Mouse (Mus musculus): Measurements from ENCODE around the gene Nol8. TPM values are rescaled to one million over a fixed set of nuclear protein-coding genes. Genes with fewer than 3 reads are reported as not detected.

Nol8 gene
- total RNA-seq (2021) = 10 to 100 TPM; 13.7 to 15.5 TPM
- long read RNA-seq, experiment 1, full-length matches to known transcripts = 1 of 3 reads
- long read RNA-seq, experiment 1, partial matches to known transcripts = 1 of 3 reads
- long read RNA-seq, experiment 1, other reads (novel, unspliced or antisense) = 1 of 3 reads
- long read RNA-seq, experiment 2, full-length matches to known transcripts = 5 of 8 reads
- long read RNA-seq, experiment 2, partial matches to known transcripts = 2 of 8 reads
- long read RNA-seq, experiment 2, other reads (novel, unspliced or antisense) = 1 of 8 reads

DNA sequence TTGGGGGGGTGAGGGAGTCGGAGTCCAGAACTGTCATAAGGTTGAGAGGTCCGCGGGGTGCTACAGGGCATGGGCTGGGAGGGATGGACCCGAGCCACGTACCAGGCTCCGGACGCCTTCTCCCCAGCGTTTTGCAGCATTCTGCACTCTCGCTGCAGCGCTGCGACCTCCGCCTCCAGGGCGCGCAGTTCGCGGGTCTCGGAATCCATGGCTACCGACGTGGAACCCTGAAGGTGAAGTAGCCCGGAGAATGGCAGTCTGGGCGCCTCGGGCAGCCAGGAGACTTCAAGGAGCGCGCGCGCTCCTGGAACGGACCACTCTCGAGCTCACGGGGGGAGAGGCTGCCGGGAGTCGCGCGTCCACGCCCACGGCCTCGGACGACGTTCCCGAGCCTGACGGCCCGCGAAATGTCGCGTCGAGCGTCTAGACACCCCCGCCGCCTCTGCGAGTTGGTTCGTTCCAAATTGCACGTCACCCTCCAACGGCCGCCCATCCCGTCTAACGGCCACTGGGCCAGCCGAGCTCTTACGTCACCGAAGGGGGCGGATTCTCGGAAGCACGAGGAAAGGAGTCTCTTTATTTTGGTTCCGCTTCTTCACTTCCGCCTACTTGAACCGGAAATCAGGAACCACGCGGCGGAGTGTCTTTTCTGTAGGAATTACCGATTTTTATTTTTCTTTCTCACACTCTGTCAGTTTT, at the start of gene Nol8, which contains the start of gene Cenpp:
Nol8 (plus strand) TSS at position 598 of the 699 bp plus-strand sequence.
Cenpp (minus strand) TSS at position 305 of the 699 bp plus-strand sequence.
- DNase-seq (ENCODE audit: low spot score) = peak; percentile 99

DNA sequence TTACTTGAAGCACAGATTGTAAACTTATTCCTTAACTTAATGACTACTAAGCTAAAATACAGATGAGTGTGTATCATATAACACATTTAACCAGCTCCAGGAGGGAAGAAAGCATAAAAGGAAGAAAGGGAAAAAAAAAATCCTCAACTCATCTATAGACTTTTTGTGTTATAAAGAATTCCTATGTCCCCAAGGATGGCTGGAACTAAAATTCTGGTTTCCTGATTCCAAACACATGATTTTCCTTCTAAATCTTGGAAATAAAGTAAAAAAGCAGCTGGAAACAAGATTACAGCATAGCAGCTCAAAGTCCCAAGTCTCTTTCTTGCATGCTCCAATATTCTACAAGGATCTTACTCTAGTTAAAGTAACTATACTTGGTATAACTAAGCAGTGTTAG, 49.3 kb upstream of the Nol8 start:
- no peak for DNase-seq (ENCODE audit: low spot score)

DNA sequence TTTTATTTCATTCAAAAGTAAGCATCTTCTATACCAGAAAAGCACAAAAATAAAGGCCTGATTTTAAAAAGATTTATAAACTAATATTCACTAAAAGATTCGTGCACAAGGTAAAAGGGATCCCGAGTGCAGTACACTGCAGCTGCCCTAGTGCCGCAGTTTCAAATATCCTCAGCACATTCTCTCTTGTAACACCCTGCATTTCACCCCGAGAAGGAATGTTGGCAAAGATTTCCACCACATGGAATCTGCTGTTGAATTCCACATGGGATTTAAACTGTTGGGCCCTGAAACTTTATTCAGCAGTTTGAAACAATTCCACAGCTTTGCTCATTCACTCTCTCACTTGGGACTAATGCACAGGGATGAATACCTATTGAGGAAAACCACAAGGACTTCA, 45.2 kb upstream of the Nol8 start, which contains the start of gene Ogn:
Ogn (plus strand) TSS at position 333 of the 400 bp plus-strand sequence.
- peak; percentile 66 for DNase-seq (ENCODE audit: low spot score)

DNA sequence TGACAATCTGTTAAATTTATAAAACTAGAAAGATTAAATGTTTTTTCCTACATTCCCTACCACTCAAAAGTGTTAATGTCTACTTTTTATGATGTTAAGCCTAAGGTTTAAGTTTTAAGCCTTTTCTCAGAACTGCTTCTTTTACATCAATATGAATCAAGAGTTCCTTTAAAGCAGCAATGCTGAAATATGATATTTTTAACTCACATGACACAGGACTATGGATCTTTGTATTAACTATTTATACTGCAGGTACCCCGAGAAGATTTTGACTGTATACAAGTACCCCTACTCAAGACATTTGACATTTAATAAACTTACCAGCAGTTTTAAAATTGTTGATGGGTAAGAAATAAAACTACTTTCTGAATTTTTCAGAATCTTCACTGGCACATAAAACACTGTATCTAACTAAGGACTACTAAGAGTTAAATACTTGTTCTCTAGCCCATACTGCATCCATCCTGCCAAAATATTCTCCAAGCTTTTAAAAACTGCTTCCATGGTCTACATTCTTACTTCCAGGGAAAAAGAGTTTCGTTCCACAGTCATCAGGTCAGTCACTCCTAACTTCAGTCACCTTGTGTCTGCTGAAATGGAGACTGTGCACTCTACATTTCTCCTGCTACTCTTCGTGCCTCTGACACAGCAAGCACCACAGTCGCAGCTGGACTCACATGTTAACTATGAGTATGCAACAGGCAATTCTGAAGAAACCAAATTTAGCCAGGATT, 44.1 kb upstream of the Nol8 start:
- no peak for DNase-seq (ENCODE audit: low spot score)

DNA sequence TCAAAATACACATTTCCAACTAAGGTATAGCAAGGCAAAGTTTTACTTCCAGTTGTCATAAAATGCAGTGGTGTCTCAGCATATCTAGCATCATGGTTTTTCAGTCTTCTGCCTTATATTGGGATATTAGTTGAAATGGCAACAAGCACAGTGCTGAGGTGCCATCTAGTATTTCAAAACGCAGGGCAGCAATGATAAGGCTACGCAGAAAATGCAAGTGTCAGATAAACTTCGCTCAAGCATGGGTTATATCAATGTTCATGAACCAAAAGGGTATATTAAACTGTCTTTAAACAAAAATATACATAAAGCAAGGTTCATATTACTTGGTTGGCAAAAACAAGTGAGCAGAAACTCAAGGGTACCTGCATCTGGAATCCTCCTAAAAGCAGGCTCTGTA, 35.9 kb upstream of the Nol8 start:
- no peak for DNase-seq (ENCODE audit: low spot score)

DNA sequence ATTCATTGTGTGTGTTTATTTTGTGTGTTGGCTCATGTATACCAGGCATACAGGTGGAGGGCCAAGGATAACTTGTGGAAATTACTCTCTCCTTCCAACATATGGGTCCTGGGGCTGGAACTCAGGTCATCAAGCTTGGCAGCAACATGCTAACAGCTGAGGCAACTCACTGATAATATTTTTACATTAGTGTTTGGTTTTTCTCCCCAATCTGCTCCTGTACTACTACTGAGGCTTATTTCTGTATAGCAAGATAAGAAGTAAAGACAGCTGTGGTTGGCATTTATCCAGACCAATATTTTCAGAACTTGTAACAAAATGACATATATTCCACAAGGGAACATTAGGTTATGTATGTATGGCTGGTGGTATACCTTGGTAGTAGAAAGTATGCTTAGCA, 34.5 kb upstream of the Nol8 start:
- DNase-seq (ENCODE audit: low spot score) = no peak

DNA sequence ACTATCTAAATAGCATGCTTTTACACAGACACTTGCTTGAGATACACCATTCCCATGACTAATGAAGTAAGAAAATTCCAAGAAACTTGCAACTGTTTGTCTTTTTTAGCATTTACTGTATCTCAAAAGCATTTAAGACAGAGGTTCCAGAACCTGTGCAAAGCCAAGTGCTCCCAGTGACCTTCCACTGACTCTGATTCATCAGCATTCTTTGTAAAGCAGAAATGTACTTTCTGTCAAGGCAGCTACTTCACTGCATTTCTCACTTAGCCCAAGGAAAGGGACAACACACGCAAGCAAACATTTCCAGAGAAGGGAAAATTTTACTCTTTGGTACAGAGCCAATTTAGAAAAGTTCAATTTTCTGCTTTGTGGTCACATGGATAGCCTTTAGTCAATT, 29.7 kb upstream of the Nol8 start:
- DNase-seq (ENCODE audit: low spot score) = no peak

DNA sequence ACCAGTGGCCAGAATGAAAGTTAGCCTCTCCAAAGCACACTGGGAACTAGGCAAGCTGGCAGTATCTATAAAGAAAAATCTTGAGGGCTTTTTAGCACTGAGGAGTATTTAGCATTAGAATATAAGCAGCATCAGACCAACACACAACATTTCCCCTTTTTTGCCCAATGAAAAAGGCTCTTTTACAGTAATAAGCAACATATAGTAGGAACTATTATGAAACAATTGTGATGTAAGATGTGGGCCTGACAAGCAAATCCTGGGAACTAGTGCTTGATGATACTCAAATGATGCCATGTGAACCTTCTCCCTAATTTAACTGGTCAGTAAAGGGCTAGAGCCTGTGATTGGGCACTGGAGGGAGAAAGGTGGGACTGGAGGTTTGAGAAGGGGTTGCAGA, 24.7 kb upstream of the Nol8 start:
- no peak for DNase-seq (ENCODE audit: low spot score)

DNA sequence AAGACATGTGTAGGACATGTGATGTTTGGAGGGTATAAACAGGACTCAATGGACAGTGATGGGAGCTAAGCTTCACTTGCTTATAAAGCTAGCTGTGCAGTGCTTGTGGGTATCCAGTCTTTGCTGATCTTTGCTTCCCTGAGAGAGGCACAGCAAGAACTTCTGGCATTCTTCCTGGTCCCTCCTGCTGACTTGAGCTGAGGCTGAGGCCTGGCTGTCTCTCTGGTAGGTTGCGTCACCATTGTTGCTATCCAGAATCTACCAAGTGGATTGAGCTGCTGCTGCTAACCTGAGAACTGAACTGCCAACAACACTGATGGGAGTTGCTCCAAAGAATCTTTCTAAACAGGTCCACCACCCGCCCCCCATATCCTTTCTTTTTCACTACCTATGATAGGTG, 23.8 kb upstream of the Nol8 start:
- DNase-seq (ENCODE audit: low spot score) = peak; percentile 53

DNA sequence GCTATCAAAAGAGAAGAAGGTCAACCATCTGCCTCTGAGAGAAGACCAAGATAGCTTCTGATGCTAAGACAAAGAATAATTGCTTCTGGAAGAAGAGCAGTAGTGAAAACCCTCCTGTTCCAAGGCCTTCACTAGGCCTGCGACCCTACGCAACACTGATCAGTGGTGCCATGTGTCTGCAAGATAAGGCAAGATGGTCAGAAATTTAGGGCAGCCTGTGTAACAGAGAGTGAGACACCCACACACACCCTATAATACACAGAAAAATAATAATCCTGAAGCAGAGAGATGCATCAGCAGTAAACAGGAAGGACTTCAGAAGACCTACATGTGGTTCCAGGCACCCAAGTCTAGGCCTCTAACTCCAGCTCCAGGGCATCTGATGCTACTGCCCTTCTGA, 12.9 kb upstream of the Nol8 start:
- DNase-seq (ENCODE audit: low spot score) = no peak

DNA sequence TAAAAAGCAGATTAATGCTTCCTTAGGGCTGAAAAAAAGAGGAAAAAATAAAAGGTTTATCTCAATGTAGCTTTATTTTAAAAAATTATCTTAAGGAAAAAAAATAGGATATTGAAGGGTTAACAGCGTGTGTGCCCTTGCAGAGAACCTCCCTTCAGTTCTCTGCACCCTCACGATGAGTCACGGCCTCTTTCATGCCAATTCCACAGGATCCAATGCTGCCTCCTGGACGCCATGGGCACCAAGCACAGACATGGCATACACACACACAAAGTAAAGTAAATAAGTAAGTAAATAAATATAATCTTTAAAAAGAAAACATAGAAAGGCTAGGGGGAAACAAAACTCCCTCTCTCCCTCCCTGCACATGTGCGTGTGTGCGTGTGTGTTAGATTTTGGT, 10.2 kb upstream of the Nol8 start:
- no peak for DNase-seq (ENCODE audit: low spot score)

DNA sequence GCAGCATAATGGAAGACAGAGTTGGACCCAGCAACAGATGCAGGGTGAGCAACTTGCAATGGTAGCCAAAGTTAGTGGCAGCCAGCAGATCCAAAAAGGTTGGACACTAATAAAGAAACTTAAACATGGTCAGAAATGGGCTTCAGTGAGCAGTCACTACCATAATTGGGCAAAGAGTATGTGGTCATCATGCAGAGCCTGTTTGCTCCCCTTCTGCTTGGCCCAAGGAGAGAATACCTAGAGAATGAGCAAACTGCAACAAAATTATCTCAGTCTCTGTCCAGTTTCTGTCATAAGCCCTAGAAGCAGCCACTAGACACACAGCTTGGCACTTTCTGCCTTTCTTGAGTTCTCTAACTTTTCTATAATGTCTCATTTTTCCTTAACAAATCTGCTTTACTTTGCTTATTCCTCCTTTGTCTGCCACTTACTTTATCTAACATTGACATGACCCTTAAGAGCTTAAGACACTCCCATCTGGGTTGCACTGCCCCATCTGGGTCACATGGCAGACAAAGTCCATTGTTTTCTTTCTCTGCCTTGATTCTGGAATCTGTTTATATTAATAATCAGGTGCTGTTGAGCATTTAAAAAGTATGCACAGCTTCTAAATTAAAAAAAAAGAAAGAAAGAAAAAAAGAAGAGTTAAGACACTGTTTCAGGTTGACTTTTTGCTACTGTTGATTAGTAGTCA, 9.1 kb upstream of the Nol8 start:
- no peak for DNase-seq (ENCODE audit: low spot score)

DNA sequence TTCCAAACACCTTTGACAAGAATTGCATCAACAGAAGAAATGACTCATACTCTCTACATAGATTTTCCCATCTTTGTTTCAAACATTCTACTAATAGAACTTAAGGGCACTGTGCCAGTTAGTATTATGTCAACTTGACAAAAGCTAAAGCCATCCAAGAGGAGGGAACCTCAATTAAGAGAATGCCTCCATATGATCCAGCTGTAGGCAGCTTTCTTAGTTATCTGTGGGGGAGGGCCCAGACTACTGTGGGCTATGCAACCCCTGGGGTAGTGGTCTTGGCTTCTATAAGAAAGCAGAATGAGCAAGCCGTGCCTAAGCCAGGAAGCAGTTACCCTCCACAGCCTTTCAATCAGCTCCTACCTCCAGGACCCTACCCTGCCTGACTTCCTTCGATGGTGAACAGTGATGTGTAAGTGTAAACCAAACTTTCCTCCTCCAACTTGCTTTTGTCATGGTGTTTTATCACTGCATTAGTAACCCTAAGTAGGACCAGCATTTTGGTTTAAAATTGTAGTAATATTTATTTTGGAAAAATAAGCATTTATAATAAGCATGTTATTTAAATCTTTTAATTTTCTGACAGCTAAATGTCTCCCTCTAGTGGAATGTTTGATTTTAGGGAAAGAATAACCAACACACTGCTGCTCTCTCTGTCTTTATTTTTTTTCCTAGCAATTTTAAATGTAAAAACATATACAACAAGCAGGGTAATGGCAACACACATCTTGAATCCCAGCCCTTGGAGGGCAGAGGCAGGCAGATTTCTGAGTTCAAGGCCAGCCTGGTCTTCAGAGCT, 7.9 kb upstream of the Nol8 start:
- DNase-seq (ENCODE audit: low spot score) = no peak

DNA sequence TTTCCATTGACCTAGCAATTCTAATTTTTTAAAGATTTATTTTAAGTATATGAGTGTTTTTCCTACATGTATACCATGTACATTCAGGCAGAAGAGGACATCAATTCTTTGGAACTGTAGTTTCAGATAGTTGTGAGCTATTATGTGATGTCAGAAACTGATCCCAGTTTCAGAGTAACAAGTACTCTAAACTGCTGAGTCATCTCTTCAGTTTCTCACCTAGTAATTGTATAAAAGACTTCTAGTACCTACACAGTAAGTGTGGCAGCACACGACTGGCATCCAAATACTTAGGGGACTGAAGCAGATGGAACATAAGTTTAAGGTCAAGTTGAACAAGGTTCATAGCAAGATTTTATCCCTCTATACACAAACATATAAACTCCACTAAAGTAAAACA, 6.9 kb upstream of the Nol8 start:
- no peak for DNase-seq (ENCODE audit: low spot score)

DNA sequence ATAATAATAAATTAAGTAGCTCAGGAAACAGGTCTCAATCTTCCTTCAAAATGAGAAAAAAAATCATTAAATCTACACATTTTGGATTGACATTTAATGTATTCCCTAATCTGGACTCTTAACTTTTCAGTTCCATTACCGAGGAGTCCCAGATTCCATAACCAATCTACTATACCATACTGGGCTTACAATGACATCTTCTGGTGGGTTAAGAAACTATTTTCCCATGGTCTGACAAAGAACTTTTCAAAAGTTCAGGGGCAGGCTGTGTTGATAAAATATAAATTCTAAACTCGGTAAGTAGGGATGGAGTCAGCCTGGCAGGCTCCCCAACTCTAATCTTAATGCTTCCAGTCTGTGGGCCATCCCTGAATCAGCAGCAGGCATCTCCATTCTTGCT, 1.7 kb upstream of the Nol8 start:
- DNase-seq (ENCODE audit: low spot score) = no peak

DNA sequence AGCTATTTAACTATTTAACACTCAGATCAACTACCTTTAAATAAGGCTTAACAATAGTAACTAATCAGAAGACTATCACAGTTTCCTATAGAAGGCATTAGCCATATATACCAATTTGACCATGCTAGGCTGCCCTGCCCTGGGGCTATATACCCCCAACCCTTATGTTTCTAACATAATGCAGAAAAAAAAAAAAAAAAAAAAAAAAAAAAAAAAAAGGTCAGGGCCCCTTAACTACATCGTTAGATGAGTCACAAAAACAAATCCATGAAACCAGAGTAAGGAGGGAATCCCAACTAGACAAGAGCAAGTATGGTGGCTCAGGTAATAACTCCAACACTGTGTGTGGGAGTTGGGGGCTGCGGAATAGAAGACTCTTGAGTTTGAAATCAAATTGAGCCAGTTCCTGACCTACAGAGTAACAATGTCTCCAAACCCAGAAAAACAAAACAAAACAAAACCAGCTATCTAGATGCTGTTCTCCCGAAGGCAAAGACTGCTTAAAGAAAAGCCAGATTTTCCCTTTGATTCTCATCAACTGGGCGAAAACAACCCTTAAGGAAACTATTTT, 1.0 kb upstream of the Nol8 start:
- no peak for DNase-seq (ENCODE audit: low spot score)

DNA sequence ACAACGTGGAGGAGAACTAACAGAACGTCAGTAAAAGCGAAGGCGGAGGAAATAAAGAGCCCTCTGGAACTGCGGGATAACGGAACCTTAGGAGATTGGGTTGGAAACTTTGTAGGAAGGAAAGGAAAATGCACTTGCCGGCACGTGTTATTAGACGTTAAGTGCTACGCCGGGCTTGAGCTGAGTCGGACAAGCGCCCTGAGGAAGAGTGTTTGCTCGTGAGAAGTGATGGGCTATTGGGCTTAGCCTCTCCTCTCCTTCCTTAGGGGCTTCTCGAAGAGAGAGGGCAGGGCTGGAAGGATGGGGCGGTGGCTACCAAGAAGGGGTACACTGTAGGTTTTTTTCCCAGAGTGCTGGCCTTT, 283 bp downstream of the Nol8 start:
- no peak for DNase-seq (ENCODE audit: low spot score)

DNA sequence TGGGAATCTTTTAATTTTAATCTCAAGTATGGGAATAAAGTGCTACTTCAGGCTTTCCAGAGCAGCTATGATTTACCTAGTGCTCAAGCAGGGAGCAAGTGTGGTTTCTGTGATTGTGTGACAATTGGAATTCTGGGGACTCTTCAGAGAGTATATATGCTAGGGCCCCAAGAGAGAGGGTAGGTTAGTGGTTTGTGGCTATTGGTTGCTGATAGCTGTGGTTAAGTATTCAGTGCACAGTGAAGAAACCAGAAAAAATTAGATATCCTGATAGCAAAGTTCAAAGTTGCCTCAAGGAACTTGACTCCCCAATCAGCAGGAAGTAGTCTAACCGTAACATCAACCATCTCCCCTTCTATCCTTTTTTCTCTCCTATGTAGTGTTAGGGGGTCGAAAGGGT, 24.9 kb downstream of the Nol8 start:
- DNase-seq (ENCODE audit: low spot score) = no peak

DNA sequence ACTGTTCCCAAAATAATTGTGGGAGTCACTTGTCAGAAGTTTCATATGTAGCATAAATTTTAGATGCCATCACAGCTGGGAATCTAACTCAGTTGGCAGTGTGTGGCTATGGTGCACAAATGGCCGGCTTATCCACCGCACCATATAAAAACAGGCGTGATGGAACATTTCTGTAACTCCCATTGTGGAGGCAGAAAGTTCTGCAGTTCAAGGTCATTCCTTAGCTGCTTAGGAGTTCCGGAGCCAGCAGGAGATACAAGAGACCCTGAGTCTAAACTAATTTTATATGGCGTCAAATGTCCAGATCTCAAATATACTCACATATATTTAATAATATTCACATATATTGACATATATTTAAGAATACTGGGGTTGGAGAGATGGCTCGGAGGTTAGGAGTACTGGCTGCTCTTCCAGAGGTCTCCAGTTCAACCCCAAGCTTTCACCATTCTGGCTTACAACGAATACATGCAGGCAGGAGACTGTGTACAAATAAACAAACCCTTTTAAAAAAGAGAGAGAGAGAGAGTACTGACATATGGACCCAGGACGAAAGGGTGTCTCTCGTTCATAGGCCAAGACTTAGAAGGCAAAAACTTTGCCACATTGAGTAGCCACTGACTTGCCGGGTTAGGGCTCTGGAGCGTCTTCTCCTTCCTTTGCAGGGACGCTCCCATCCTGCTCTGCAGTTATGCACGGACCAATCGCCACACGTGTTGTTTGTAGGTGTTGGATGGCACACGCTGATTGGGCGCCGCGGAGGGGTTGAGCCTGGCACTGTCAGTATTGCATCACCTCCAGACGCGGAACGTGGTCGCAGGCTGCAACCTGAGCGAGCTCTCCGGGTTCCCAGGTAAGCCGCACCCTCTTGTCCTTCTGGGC, 28.7 kb downstream of the Nol8 start, which contains the start of gene Iars:
Iars (plus strand) TSS at position 750 of the 882 bp plus-strand sequence.
- peak; percentile 99 for DNase-seq (ENCODE audit: low spot score)
